Mouse (Mus musculus) Muller cell, postnatal 12 days (primary cell): ENCODE data around the gene Tmem245.
A peak's percentile ranks its signal among the peaks of the same experiment; 100 is the strongest.
"Not testable (repeated sequence)": the region's sequence is repeated elsewhere in the genome, so short reads cannot be mapped to it uniquely, and the experiment has no call there.

Experiments
- DNase-seq: peaks from one replicate; pipeline ENCODE4 v3.0.0-alpha.2; 2015; ENCODE audit errors: inconsistent ontology term

Gene Tmem245

GRCm38 (mm10) chr4:56926971-56927370 lies 20.3 kb downstream of the Tmem245 start:
- no peak for DNase-seq

- DNase-seq: no peak
Measured at GRCm38 (mm10) chr4:56922229-56922628, 25.0 kb downstream of the Tmem245 start.

GRCm38 (mm10) chr4:56915732-56916325 lies 31.4 kb downstream of the Tmem245 start:
- DNase-seq: no peak

- DNase-seq: no peak
Measured at GRCm38 (mm10) chr4:56914761-56915160, 32.5 kb downstream of the Tmem245 start.

GRCm38 (mm10) chr4:56914338-56914737 lies 32.9 kb downstream of the Tmem245 start:
- no peak for DNase-seq

- DNase-seq: no peak
Measured at GRCm38 (mm10) chr4:56912382-56913001, 34.7 kb downstream of the Tmem245 start.

GRCm38 (mm10) chr4:56909568-56909967 lies 37.7 kb downstream of the Tmem245 start:
- no peak for DNase-seq

- no peak for DNase-seq
Measured at GRCm38 (mm10) chr4:56907671-56908070, 39.6 kb downstream of the Tmem245 start.

- no peak for DNase-seq
Measured at GRCm38 (mm10) chr4:56906926-56907325, 40.3 kb downstream of the Tmem245 start.

GRCm38 (mm10) chr4:56905507-56905906 lies 41.7 kb downstream of the Tmem245 start:
- DNase-seq: no peak

- DNase-seq: no peak
Measured at GRCm38 (mm10) chr4:56901671-56902070, 45.6 kb downstream of the Tmem245 start.

- no peak for DNase-seq
Measured at GRCm38 (mm10) chr4:56899216-56899615, 48.0 kb downstream of the Tmem245 start.

- no peak for DNase-seq
Measured at GRCm38 (mm10) chr4:56897511-56897910, 49.7 kb downstream of the Tmem245 start.

- no peak for DNase-seq
Measured at GRCm38 (mm10) chr4:56894196-56894595, 53.0 kb downstream of the Tmem245 start.

GRCm38 (mm10) chr4:56892501-56893115 lies 54.6 kb downstream of the Tmem245 start:
- DNase-seq: no peak

- DNase-seq: no peak
Measured at GRCm38 (mm10) chr4:56888483-56888882, 58.8 kb downstream of the Tmem245 start.

GRCm38 (mm10) chr4:56886286-56886979 lies 60.8 kb downstream of the Tmem245 start:
- DNase-seq: no peak

GRCm38 (mm10) chr4:56880036-56880703 lies 67.1 kb downstream of the Tmem245 start:
- no peak for DNase-seq

GRCm38 (mm10) chr4:56878971-56879370 lies 68.3 kb downstream of the Tmem245 start:
- no peak for DNase-seq

- not testable (repeated sequence) for DNase-seq
Measured at GRCm38 (mm10) chr4:56870541-56870940, 76.7 kb downstream of the Tmem245 start.

- DNase-seq: no peak
Measured at GRCm38 (mm10) chr4:56867761-56868160, 79.5 kb downstream of the Tmem245 start.

GRCm38 (mm10) chr4:56865971-56866370 lies 81.3 kb downstream of the Tmem245 start:
- peak; percentile 63 for DNase-seq
